Mouse (Mus musculus): ENCODE data around the gene Gm21985. TPM values are rescaled to one million over a fixed set of nuclear protein-coding genes. Genes with fewer than 3 reads are reported as not detected.

Gm21985 gene
- polyA plus RNA-seq (2015; fragmentation: Illumina TruSeq; extraction: RNeasy Lipid Tissue Mini Kit (QIAGEN cat#74804); ENCODE audit: insufficient read depth, low replicate concordance) = 1.1 TPM

DNA sequence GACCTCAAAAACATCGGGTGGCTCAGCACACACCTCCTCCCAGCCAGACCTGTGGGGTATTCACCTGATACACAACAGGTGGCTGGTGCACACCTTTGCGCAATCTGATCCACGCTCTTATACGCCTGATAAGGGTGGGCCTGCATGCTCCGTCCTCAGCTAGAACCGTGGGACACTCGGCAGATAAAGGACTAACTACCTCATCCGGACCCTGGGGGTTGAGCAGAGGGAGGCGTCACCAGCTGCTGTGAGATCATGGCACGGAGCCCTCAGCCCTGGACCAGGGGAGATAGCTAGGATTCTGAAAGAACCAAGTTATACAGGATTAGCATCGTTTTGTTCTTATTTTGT, at the start of gene Gm21985:
Gene Gm21985 (plus strand): TSS at position 73 of the 351 bp plus-strand sequence.

GRCm38 (mm10) chr2:112239212-112239934, 26.7 kb upstream of the Gm21985 start, which contains the start of gene Lpcat4:
Lpcat4 (plus strand) TSS chr2:112239468.

DNA sequence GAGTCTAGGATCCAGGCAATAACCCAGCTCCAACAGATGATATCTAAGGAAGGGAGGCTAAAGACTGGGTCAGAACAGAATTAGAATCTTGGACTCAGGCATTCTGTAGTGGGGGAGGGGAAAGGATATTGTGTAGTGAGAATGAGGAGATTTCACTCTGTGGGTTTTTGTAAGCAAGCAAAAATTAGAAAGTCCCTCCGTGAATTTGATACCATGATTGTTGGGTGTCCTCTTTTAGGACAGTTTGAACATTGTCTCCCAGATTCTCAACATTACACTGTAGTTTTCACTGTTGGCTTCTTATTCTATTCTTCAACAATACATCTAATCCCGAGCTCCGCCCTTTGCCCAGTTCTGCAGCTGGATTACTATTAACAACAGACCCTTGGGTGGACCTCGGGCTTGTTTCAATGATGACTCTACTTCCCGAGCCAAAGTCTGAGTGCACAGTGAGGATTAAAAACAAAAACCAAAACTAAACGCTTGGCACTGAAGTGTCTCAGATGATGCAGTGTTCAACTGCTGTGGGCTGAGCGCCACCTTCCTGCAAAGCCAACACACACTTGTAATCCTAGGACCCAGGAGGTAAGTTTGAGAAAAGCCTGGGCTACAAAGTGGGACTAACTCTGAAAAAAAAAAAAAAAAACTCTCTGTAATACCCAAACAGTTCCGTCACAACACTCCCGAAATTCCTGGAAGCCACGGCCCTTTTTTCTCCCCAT, 6.7 kb upstream of the Gm21985 start, which contains the start of gene Nutm1:
Gene Nutm1 (minus strand): TSS at position 51 of the 722 bp plus-strand sequence.

GRCm38 (mm10) chr2:112261748-112262653, 4.1 kb upstream of the Gm21985 start, which contains the start of gene Nop10:
Nop10 (plus strand) TSS chr2:112261926.

DNA sequence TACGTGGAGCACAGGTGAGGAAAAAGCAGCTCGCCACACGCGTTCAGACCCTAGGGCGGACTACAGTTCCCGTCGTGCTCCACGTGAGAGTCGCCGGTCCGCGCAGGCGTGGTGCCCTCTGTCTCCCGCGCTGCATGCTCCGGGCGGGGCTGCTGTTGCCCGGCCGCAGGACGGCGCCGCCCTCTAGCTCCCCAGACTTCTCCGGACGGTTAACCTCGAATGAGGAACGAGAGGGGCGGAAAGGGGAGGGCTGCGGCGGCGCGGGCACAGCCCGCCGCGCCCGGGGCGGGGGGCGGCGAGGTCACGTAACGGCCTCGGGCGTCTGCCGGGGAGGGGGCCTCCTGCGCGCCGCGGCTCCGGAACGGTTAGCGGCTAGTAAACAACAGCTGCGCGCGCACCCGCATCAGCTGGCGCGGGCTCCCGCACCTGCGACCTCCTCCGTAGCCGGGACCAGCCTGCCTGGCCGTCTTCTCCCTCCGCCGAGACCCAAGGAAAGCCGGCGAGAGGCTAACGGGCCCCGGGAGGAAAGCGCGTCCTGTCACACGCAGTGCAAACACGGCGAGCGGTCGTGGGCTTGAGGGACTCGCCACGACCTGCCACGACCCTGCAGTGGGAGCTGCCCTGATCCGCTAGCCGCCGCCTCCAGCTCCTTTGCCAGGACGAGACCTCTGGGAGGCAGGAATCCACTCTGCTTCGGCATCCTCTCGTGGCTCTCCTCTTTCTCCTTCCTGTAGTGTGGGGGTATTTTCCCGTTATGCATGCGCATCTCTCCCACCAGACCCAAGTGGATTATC, 469 bp upstream of the Gm21985 start, which contains the start of gene Slc12a6:
Gene Slc12a6 (plus strand): TSS at position 378 of the 794 bp plus-strand sequence.

GRCm38 (mm10) chr2:112367726-112368673, 101.9 kb downstream of the Gm21985 start, which contains the start of gene Emc4:
Emc4 (minus strand) TSS chr2:112368027.

GRCm38 (mm10) chr2:112378973-112379898, 113.1 kb downstream of the Gm21985 start, which contains the start of gene Katnbl1:
Katnbl1 (plus strand) TSS chr2:112379211.

DNA sequence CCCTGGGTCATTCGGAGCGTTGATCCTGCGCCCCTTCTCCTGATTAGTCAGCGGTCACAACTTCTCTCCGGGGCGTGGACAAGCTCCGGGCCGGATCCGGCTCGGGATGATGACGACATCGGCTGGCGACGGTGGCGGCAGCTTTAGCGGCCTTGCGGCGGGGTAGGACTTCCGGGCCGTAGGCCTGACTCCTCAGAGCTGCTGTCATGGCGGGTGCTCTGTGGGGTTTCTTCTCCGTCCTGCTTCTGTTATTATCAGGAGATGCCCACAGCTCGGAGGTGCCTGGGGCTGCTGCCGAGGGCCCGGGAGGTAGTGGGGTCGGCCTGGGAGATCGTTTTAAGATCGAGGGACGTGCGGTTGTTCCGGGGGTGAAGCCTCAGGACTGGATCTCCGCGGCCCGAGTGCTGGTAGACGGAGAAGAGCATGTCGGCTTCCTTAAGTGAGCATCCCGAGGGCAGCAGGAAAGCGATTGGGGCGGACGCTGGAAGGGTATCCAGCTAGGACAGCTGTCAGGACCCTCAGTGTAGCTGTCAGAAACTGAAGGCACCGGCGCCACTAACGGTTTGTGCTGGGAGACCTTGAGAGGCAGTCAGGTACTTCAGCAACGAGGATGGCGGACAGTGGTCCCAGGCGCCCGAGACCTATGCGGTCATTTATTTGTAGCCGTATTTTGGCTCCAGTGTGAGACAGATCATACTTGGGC, 188.9 kb downstream of the Gm21985 start, which contains the start of gene Emc7:
Gene Emc7 (plus strand): TSS at position 136 of the 703 bp plus-strand sequence.

Other genes starting within 250 kb of the Gm21985 start
- not detected for gene Olfr1311, start 241.9 kb upstream of the Gm21985 start, polyA plus RNA-seq (2015; fragmentation: Illumina TruSeq; extraction: RNeasy Lipid Tissue Mini Kit (QIAGEN cat#74804); ENCODE audit: insufficient read depth, low replicate concordance)
- gene Olfr1312, start 216.1 kb upstream of the Gm21985 start, polyA plus RNA-seq (2015; fragmentation: Illumina TruSeq; extraction: RNeasy Lipid Tissue Mini Kit (QIAGEN cat#74804); ENCODE audit: insufficient read depth, low replicate concordance) = not detected
- gene Olfr1313, start 188.5 kb upstream of the Gm21985 start, polyA plus RNA-seq (2015; fragmentation: Illumina TruSeq; extraction: RNeasy Lipid Tissue Mini Kit (QIAGEN cat#74804); ENCODE audit: insufficient read depth, low replicate concordance) = not detected
- gene Olfr1314, start 169.5 kb upstream of the Gm21985 start, polyA plus RNA-seq (2015; fragmentation: Illumina TruSeq; extraction: RNeasy Lipid Tissue Mini Kit (QIAGEN cat#74804); ENCODE audit: insufficient read depth, low replicate concordance) = not detected
- not detected for gene Olfr1315-ps1, start 150.9 kb upstream of the Gm21985 start, polyA plus RNA-seq (2015; fragmentation: Illumina TruSeq; extraction: RNeasy Lipid Tissue Mini Kit (QIAGEN cat#74804); ENCODE audit: insufficient read depth, low replicate concordance)
- not detected for gene Olfr1316, start 131.3 kb upstream of the Gm21985 start, polyA plus RNA-seq (2015; fragmentation: Illumina TruSeq; extraction: RNeasy Lipid Tissue Mini Kit (QIAGEN cat#74804); ENCODE audit: insufficient read depth, low replicate concordance)
- not detected for gene Olfr1317, start 126.0 kb upstream of the Gm21985 start, polyA plus RNA-seq (2015; fragmentation: Illumina TruSeq; extraction: RNeasy Lipid Tissue Mini Kit (QIAGEN cat#74804); ENCODE audit: insufficient read depth, low replicate concordance)
- gene Olfr1318, start 112.1 kb upstream of the Gm21985 start, polyA plus RNA-seq (2015; fragmentation: Illumina TruSeq; extraction: RNeasy Lipid Tissue Mini Kit (QIAGEN cat#74804); ENCODE audit: insufficient read depth, low replicate concordance) = not detected
- 7.4 TPM for gene Lpcat4, start 26.8 kb upstream of the Gm21985 start, polyA plus RNA-seq (2015; fragmentation: Illumina TruSeq; extraction: RNeasy Lipid Tissue Mini Kit (QIAGEN cat#74804); ENCODE audit: insufficient read depth, low replicate concordance)
- gene Nutm1, start 7.0 kb upstream of the Gm21985 start, polyA plus RNA-seq (2015; fragmentation: Illumina TruSeq; extraction: RNeasy Lipid Tissue Mini Kit (QIAGEN cat#74804); ENCODE audit: insufficient read depth, low replicate concordance) = not detected
- gene Nop10, start 4.4 kb upstream of the Gm21985 start, polyA plus RNA-seq (2015; fragmentation: Illumina TruSeq; extraction: RNeasy Lipid Tissue Mini Kit (QIAGEN cat#74804); ENCODE audit: insufficient read depth, low replicate concordance) = 87.9 TPM
- gene Slc12a6, start 489 bp upstream of the Gm21985 start, polyA plus RNA-seq (2015; fragmentation: Illumina TruSeq; extraction: RNeasy Lipid Tissue Mini Kit (QIAGEN cat#74804); ENCODE audit: insufficient read depth, low replicate concordance) = 225 TPM
- 49.4 TPM for gene Emc4, start 101.7 kb downstream of the Gm21985 start, polyA plus RNA-seq (2015; fragmentation: Illumina TruSeq; extraction: RNeasy Lipid Tissue Mini Kit (QIAGEN cat#74804); ENCODE audit: insufficient read depth, low replicate concordance)
- 24.6 TPM for gene Katnbl1, start 112.9 kb downstream of the Gm21985 start, polyA plus RNA-seq (2015; fragmentation: Illumina TruSeq; extraction: RNeasy Lipid Tissue Mini Kit (QIAGEN cat#74804); ENCODE audit: insufficient read depth, low replicate concordance)
- gene Emc7, start 188.7 kb downstream of the Gm21985 start, polyA plus RNA-seq (2015; fragmentation: Illumina TruSeq; extraction: RNeasy Lipid Tissue Mini Kit (QIAGEN cat#74804); ENCODE audit: insufficient read depth, low replicate concordance) = 19.7 TPM
- gene Chrm5, start 214.5 kb downstream of the Gm21985 start, polyA plus RNA-seq (2015; fragmentation: Illumina TruSeq; extraction: RNeasy Lipid Tissue Mini Kit (QIAGEN cat#74804); ENCODE audit: insufficient read depth, low replicate concordance) = not detected
- 23.1 TPM for gene Aven, start 226.7 kb downstream of the Gm21985 start, polyA plus RNA-seq (2015; fragmentation: Illumina TruSeq; extraction: RNeasy Lipid Tissue Mini Kit (QIAGEN cat#74804); ENCODE audit: insufficient read depth, low replicate concordance)